Mouse (Mus musculus): ENCODE data around the gene Pigg.
"Not testable (repeated sequence)": the region's sequence is repeated elsewhere in the genome, so short reads cannot be mapped to it uniquely, and the experiment has no call there.

The Pigg gene

GRCm38 (mm10) chr5:108312224-108313064, at the start of gene Pigg:
Gene Pigg (plus strand): TSS chr5:108312609.
- peak; percentile 88 for DNase-seq

DNA sequence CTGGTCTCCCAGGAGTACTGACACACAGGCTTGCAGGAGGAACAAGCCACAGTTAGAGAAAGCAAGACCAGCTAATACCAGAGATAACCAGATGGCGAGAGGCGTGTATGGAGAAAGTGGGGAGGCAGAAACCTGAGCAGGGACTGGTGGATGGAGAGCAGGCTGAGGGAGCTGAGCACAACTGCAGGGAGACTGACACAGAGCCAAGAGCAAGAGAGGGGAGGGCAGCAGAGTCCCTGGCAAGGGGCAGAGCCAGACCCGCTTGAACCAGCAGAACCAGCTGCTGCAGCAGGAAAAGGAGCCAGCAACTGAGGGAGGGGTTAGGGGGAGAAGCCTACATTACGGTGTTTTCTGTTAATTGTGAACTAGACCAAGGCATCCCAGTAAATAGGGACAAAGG, 49.7 kb upstream of the Pigg start:
- no peak for DNase-seq

GRCm38 (mm10) chr5:108263785-108264184, 48.6 kb upstream of the Pigg start:
- not testable (repeated sequence) for DNase-seq

GRCm38 (mm10) chr5:108266990-108267389, 45.4 kb upstream of the Pigg start:
- DNase-seq = no peak

DNA sequence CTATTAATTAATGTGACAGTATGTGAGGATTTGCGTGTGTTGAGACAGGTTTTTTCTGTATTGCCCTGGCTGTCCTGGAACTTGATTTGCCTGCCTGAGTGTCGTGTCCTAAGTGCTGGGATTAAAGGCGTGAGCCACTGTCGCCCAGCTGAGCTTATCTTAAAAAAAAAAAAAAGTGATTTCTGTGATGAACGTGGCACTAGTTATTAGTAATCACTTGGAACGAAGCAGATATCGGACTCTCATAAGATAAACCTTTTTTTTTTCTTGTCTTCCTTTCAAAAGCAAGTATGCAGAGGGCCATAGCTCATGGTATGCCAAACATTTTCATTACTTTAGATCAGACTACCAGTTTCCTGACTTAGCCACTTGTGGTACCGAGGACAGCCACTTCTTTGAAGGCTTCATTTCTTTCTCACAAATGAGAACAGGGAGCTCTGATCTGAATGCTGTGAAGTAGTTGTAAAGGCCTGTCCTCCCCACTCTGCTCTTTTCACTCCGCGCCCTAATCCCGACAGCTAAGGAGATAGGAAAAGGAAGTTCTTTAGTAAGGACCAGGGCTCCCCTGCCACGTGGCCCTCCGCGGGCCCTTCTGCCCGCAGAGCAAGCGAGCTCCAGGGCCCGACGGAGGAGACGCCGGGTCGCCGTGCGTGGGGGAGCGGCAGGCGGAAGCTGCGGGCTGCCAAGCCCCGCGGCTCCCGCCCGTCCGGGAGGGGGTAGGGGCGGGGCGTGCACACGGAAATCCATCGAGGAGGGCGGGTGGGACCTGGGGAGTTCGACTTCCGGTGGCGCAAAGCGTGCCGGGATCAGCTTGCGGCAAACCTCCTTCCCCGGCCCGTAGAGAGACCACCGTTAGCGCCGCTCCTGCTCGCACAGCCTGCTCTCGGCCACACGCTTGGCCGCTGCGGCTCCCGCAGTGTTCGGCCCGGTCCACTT, 44.0 kb upstream of the Pigg start, which contains the start of gene Dr1:
Gene Dr1 (plus strand): TSS at position 771 of the 936 bp plus-strand sequence.
- DNase-seq = peak; percentile 93

DNA sequence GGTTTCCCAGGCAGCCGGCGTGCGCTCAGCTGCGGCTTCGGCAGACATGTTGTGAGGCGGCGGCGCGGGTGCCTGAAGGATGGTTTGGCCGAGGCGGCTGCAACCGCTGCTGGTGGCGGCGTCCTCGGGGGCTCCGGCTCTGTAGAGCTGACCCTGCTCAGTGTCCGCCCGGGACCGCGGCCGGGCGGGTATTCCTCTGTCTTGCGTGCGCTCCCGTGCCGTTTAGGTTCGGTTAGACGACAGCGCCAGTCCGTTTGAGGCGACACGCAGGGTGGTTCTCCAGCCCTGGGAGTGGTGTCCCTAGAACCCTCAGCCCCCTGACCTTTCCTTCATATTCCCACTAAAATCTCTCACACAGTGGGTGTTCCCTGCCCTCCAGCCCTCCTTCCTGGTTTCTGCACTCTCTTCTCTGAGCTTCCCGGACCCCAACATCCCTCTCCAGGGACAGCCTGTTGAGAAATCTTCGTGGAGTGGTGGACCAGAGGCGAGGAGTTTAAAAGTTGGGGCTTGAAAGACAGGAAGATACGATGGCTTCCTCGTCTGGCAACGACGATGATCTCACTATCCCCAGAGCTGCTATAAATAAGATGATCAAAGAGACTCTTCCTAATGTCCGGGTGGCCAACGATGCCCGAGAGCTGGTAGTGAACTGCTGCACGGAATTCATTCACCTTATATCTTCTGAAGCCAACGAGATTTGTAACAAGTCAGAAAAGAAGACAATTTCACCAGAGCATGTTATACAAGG, 43.2 kb upstream of the Pigg start:
- DNase-seq = no peak

DNA sequence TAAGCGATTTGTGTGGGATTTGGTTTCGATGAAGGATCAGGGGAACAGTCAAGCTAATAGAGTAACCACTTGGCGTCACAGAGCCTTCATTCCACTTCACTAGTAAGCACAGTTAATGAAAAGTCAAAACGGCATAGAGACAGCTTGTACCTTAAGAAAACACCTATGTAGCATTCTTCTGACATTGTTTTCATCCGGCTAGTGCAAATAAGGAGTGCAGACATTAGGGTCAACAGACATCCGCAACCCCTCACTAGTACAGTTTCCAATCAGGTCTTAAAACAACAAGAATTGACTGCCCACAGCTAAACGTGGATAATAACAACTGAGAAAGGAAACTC, 42.6 kb upstream of the Pigg start:
- DNase-seq = no peak

- DNase-seq = no peak
These were observed 42.0 kb upstream of the Pigg start for GRCm38 (mm10) chr5:108270415-108270814.

DNA sequence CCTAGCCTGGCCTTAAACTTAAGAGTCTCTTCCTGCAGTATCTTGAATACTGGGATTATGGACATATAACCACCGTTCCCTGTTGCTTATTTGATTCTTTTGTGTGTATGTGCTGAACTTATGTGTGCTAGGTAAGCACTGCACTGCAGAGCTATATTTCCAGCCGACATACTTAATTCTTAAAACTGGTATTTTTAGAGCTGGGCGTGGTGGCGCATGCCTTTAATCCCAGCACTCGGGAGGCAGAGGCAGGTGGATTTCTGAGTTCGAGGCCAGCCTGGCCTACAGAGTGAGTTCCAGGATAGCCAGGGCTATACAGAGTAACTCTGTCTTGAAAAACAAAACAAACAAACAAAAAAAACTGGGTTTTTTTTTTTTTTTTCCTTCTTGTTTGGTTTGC, 41.1 kb upstream of the Pigg start:
- DNase-seq = not testable (repeated sequence)

DNA sequence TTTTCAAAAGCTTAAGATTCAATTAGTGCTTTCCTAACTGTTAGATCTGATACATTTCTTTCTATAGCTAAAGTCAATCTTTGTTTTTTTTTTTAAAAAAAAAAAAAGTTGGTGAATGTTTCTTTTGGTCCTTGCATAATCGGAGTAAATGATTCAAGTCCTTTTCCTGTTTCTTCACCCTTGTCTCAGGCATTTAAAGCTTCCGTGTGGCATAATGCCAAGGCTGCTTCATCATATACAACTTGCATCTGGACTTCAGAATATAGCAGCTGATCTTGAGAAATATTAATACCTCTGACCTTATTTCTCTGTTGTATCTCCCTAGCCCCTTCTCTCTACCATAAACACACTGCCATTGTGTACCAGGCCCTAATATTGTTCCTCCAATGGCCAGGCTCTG, 25.5 kb upstream of the Pigg start:
- DNase-seq = no peak

DNA sequence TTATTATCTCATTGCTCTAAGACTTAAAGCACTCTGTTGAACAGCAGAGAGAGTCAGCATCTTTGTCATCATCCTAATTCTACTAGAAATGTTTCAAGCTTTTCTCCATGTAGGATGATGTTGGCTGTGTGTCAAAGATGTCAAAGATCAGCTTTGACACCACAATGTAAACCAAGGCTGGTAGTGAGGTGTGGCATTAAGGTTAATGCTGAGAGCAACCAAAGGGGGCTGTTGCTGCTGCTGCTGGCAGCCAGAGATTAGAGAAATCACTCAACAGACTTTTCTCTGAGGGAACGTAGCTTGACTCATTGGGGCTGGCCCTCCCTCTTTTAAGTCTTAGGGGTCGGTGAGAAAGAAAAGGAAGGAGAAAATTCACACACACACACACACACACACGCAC, 10.8 kb upstream of the Pigg start:
- no peak for DNase-seq

GRCm38 (mm10) chr5:108313065-108313860, 854 bp downstream of the Pigg start:
- DNase-seq = peak; percentile 4

- DNase-seq = no peak
These were observed 18.6 kb downstream of the Pigg start for GRCm38 (mm10) chr5:108331051-108331450.

GRCm38 (mm10) chr5:108337385-108337784, 25.0 kb downstream of the Pigg start:
- no peak for DNase-seq

DNA sequence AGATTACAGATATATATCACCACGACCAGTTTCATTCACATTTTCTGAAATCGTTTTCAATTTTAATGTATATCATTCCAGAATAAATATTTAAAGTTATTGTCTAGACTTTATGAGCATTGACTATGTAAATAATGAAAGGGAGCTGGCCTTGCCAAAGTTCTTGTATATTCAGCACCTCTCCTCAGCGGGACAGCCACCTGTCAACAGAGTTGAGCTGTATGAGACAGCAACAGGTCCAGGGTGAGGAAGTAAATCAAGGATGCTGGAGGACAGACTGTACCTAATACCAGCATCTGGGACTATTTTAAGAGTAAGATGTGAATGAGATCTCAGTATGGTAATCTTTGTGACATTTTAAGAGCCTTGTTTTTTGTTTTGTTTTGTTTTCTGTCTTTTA, 25.6 kb downstream of the Pigg start:
- no peak for DNase-seq

DNA sequence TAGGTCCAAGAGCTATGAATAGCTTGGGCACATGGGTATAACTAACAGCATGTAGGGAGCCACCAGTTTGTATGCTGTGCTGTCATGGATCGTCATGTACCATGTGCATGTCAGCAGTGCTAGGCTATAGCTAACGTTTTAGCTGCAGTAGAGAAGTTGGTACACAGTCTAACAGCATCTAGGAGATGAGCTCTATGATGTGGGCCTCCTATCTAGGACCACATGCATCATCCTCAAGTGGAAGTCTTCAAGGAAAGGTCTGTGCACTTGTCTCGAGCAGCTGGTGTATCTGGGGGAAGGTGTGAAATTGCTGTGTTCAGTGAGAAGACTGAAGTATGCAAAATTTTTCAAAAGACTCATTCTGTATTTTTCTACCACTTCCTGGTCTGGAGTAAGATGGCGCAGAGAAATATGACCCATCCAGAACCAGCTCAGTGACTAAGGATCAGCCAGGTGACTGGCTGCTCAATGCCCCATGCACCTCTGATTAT, 31.3 kb downstream of the Pigg start:
- no peak for DNase-seq

DNA sequence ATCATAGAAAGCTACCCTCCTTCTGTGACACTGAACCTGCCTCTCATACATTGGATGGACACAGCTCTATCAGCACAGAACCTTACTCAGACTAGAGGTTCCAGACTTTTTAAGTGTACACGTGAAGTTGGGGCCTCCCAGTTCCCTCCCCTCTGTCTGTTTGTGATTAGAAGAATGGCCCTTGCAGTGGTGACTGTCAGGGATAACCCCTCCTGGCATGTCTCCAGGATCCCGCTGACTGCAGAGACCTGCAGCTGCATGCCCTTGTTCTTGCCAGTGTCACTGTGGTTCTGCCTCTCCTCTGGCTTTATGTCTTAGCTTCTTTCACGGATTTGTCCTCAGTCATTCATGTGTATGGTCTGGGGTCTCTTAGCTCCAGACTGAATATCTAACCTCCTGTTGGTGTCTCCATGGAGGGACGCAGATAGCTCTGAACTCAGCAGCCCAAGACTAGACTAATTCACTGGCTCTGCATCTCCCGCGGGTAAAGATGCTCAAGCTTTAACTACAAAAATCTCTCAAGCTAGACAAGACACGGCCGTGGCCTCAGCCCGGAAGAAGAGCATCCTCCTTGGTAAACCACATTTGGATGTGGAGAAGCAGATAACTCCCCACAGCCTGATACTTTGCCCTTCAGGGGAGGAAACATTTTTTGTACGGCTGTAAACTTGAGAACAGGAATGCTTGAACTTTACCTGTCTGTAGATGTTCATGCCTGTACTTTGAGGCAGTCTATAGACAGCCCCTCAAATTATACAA, 33.1 kb downstream of the Pigg start:
- DNase-seq = no peak

- DNase-seq = no peak
These were observed 35.4 kb downstream of the Pigg start for GRCm38 (mm10) chr5:108347843-108348242.

DNA sequence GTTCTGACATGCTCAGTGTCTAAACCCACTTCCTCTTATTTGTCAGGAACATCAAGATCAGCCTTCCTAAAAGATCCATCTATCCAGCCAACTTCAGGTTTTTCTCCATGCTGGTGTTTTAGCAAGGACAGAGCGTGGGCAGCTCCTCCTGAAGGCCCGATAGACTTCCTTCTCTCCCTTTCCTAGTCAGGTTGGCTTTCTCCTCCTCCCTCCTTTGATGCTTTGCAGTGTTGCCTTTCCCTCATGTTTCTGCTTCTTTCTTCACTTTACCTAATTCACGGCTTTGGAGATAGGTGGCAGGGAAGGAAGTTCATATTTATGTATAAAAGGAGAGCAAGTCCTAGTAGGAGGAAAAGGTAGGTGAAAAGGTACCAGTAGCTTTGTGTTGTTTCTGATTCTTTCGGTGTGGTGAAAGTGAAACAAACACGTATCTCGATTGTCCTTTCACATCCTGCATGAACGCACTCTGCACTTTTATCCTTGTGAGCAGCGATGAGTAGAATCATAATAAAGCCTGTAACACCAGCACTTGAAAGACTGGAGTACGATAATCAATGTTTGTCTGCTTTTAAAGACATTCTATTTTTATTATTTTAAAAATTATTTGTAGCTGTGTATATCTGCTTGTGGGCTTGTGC, 37.2 kb downstream of the Pigg start:
- no peak for DNase-seq

- DNase-seq = no peak
These were observed 41.6 kb downstream of the Pigg start for GRCm38 (mm10) chr5:108354056-108354455.

- no peak for DNase-seq
These were observed 45.5 kb downstream of the Pigg start for GRCm38 (mm10) chr5:108357862-108358261.

Data from thymus, postnatal 14 days (tissue).